Mouse (Mus musculus) midbrain, embryonic 10.5 days (tissue): ENCODE results near the gene Slc2a12. TPM values are rescaled to one million over a fixed set of nuclear protein-coding genes. Genes with fewer than 3 reads are reported as not detected.

Experiments used
- DNase-seq: peaks from one replicate; pipeline ENCODE4 v3.0.0-alpha.2; 2017; ENCODE audit warnings: low spot score
- H3K27ac ChIP-seq: fragments of 300-500 bp; sonication (generic); replicated peaks from 2 replicates; pipeline ENCODE4 v1.5.1; 2016; ENCODE audit warnings: mild to moderate bottlenecking
- H3K27me3 ChIP-seq: fragments of 300-500 bp; sonication (generic); 2 replicates; pipeline ENCODE4 v1.6.1; 2016; ENCODE audit warnings: low read depth, mild to moderate bottlenecking; ENCODE audit not compliant: poor library complexity, severe bottlenecking
- H3K36me3 ChIP-seq: fragments of 300-500 bp; sonication (generic); 2 replicates; pipeline ENCODE4 v1.6.1; 2016; ENCODE audit warnings: mild to moderate bottlenecking, moderate library complexity
- H3K4me1 ChIP-seq: fragments of 300-500 bp; sonication (generic); 2 replicates; pipeline ENCODE4 v1.6.1; 2016
- H3K4me3 ChIP-seq: fragments of 300-500 bp; sonication (generic); 2 replicates; pipeline ENCODE4 v1.5.1; 2016; ENCODE audit warnings: mild to moderate bottlenecking, moderate library complexity
- H3K9me3 ChIP-seq: fragments of 300-500 bp; sonication (generic); replicated peaks from 2 replicates; pipeline ENCODE4 v1.6.1; 2016; ENCODE audit warnings: mild to moderate bottlenecking
- WGBS: fragments of 180-500 bp; shearing (Covaris S2); methylation state at CpG from one replicate; pipeline ENCODE4 v1.1.7; 2016; 5-methylcytosine and 5-hydroxymethylcytosine counted together
- polyA plus RNA-seq: library from polyadenylated mRNA; unstranded; fragments of >200 nt; fragmentation: Nextera tagmentation; extraction: Ambion mirVana; gene quantifications from 2 replicates; pipeline ENCODE4 v1.2.1, GENCODE M21; 2016

Gene Slc2a12
- polyA plus RNA-seq, 1 experiment from 2014 or later = 1.5 TPM

- H3K36me3 ChIP-seq = no peaks in the 10 kb centered on the region
- no peaks in the 10 kb centered on the region for H3K4me1 ChIP-seq
- H3K4me3 ChIP-seq = no peak overlapping the region
- H3K9me3 ChIP-seq = no peaks in the 10 kb centered on the region
- DNase-seq = no peak
- no peak overlapping the region for H3K27ac ChIP-seq
- WGBS = 71% methylated on average over 4 of the region's 4 CpGs
- no peaks in the 10 kb centered on the region for H3K27me3 ChIP-seq
These were observed 73.7 kb downstream of the Slc2a12 start for GRCm38 (mm10) chr10:22718475-22718874.

- Histone ChIP-seq H3K9me3 (no peaks in the 10 kb centered on the region), H3K4me3 (no peak overlapping the region), H3K27me3 (no peaks in the 10 kb centered on the region), H3K27ac (no peak overlapping the region), H3K36me3 (0 out of 2 replicates have a peak, but pooled peaks cover 6% of the 10 kb centered on the region), H3K4me1 (no peaks in the 10 kb centered on the region)
- WGBS = 96% methylated on average over 5 of the region's 5 CpGs
- no peak for DNase-seq
These were observed 76.1 kb downstream of the Slc2a12 start for GRCm38 (mm10) chr10:22720781-22721529.

GRCm38 (mm10) chr10:22725166-22725565 lies 80.4 kb downstream of the Slc2a12 start:
- no peaks in the 10 kb centered on the region for H3K27me3 ChIP-seq
- H3K4me3 ChIP-seq = no peak overlapping the region
- DNase-seq = no peak
- H3K27ac ChIP-seq = no peak overlapping the region
- H3K36me3 ChIP-seq = 0 out of 2 replicates have a peak, but pooled peaks cover 9% of the 10 kb centered on the region
- whole genome bisulfite sequencing = 77% methylated on average over 4 of the region's 4 CpGs
- peaks cover 24% of the 10 kb centered on the region for H3K4me1 ChIP-seq
- no peaks in the 10 kb centered on the region for H3K9me3 ChIP-seq

GRCm38 (mm10) chr10:22726295-22726694 lies 81.5 kb downstream of the Slc2a12 start:
- DNase-seq = no peak
- Histone ChIP-seq H3K4me3 (no peak overlapping the region), H3K27ac (no peak overlapping the region), H3K27me3 (no peaks in the 10 kb centered on the region), H3K9me3 (no peaks in the 10 kb centered on the region), H3K4me1 (peaks cover 26% of the 10 kb centered on the region), H3K36me3 (0 out of 2 replicates have a peak, but pooled peaks cover 9% of the 10 kb centered on the region)
- WGBS = 90% methylated on average over 7 of the region's 7 CpGs

GRCm38 (mm10) chr10:22728257-22728656 lies 83.4 kb downstream of the Slc2a12 start:
- 93% methylated on average over 1 of the region's 1 CpGs for WGBS

GRCm38 (mm10) chr10:22730266-22730991 lies 85.6 kb downstream of the Slc2a12 start:
- peaks cover 35% of the 10 kb centered on the region for H3K4me1 ChIP-seq
- 0 out of 2 replicates have a peak, but pooled peaks cover 3% of the 10 kb centered on the region for H3K36me3 ChIP-seq
- no peaks in the 10 kb centered on the region for H3K9me3 ChIP-seq
- peak overlapping the region; percentile 99 for H3K4me3 ChIP-seq
- H3K27me3 ChIP-seq = no peaks in the 10 kb centered on the region
- no peak for DNase-seq
- H3K27ac ChIP-seq = peak overlapping the region; percentile 99
- 1% methylated on average over 39 of the region's 39 CpGs for WGBS

More at GRCm38 (mm10) chr10:22728257-22728656, 83.4 kb downstream of the Slc2a12 start:
- DNase-seq = no peak
- 0 out of 2 replicates have a peak, but pooled peaks cover 9% of the 10 kb centered on the region for H3K36me3 ChIP-seq
- no peak overlapping the region for H3K27ac ChIP-seq
- no peak overlapping the region for H3K4me3 ChIP-seq
- H3K4me1 ChIP-seq = peaks cover 35% of the 10 kb centered on the region
- no peaks in the 10 kb centered on the region for H3K27me3 ChIP-seq
- H3K9me3 ChIP-seq = no peaks in the 10 kb centered on the region

GRCm38 (mm10) chr10:22730992-22731271 lies 86.1 kb downstream of the Slc2a12 start:
- WGBS = under 1% methylated on average over 33 of the region's 33 CpGs
- DNase-seq = no peak
- peaks cover 35% of the 10 kb centered on the region for H3K4me1 ChIP-seq

GRCm38 (mm10) chr10:22731272-22732093 lies 86.7 kb downstream of the Slc2a12 start, which contains the start of gene Tbpl1:
Gene Tbpl1 (minus strand): TSS chr10:22731938.
- WGBS = under 1% methylated on average over 77 of the region's 77 CpGs
- Histone ChIP-seq H3K27me3 (no peaks in the 10 kb centered on the region), H3K27ac (peak within 1 kb of the TSS; percentile 99), H3K36me3 (0 out of 2 replicates have a peak, but pooled peaks cover 3% of the 10 kb centered on the region), H3K4me3 (peak within 1 kb of the TSS; percentile 99), H3K4me1 (peaks cover 35% of the 10 kb centered on the region), H3K9me3 (no peaks in the 10 kb centered on the region)
- DNase-seq = peak; percentile 93

More at GRCm38 (mm10) chr10:22730992-22731271, 86.1 kb downstream of the Slc2a12 start:
- Histone ChIP-seq H3K4me3 (peak overlapping the region; percentile 99), H3K27me3 (no peaks in the 10 kb centered on the region), H3K36me3 (0 out of 2 replicates have a peak, but pooled peaks cover 3% of the 10 kb centered on the region), H3K9me3 (no peaks in the 10 kb centered on the region), H3K27ac (peak overlapping the region; percentile 99)

- Histone ChIP-seq H3K36me3 (0 out of 2 replicates have a peak, but pooled peaks cover 3% of the 10 kb centered on the region), H3K9me3 (no peaks in the 10 kb centered on the region), H3K4me3 (peak overlapping the region; percentile 99), H3K4me1 (peaks cover 30% of the 10 kb centered on the region), H3K27me3 (no peaks in the 10 kb centered on the region), H3K27ac (peak overlapping the region; percentile 99)
- DNase-seq = no peak
- WGBS = 72% methylated on average over 10 of the region's 10 CpGs
These were observed 87.4 kb downstream of the Slc2a12 start for GRCm38 (mm10) chr10:22732181-22732580.

- no peaks in the 10 kb centered on the region for H3K9me3 ChIP-seq
- H3K4me3 ChIP-seq = no peak overlapping the region
- H3K4me1 ChIP-seq = 0 out of 2 replicates have a peak, but pooled peaks cover 4% of the 10 kb centered on the region
- no peak for DNase-seq
- H3K27me3 ChIP-seq = no peaks in the 10 kb centered on the region
- H3K27ac ChIP-seq = no peak overlapping the region
- 74% methylated on average over 7 of the region's 7 CpGs for WGBS
- no peaks in the 10 kb centered on the region for H3K36me3 ChIP-seq
These were observed 101.1 kb downstream of the Slc2a12 start for GRCm38 (mm10) chr10:22745922-22746321.

GRCm38 (mm10) chr10:22746334-22747322 lies 101.8 kb downstream of the Slc2a12 start:
- H3K36me3 ChIP-seq = no peaks in the 10 kb centered on the region
- WGBS = 83% methylated on average over 13 of the region's 13 CpGs
- no peak for DNase-seq
- 0 out of 2 replicates have a peak, but pooled peaks cover 4% of the 10 kb centered on the region for H3K4me1 ChIP-seq
- no peaks in the 10 kb centered on the region for H3K9me3 ChIP-seq
- H3K4me3 ChIP-seq = no peak overlapping the region
- H3K27me3 ChIP-seq = no peaks in the 10 kb centered on the region
- H3K27ac ChIP-seq = no peak overlapping the region
